8 mouse cellular contexts compared by ENCODE assay signal in the genomic region with DNA sequence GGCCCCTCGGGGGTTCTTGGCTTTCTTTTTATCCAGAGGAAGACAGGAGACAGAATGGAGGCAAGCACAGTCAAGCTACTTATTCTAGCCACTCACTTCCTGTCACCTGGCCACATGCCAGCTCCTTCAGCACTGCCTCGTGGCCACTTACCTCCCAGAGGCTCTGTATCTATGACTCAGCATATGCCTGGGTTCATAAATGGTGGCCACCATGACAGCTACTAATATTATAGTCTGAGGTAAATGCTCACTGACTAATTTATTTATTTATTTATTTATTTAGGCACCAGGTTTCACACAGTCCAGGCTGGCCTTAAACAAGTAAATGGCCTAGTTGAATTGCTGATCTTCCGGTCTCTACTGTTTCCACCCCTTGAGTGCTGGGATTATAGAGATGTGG. TPM values are rescaled to one million over a fixed set of nuclear protein-coding genes. Genes with fewer than 3 reads are reported as not detected.
DNase-seq lines count a peak whose midpoint lies in the region; ATAC-seq and TF ChIP-seq lines count a peak whose summit lies in the region.

No protein-coding gene starts in this region.

- H3K4me2 ChIP-seq in embryonic facial prominence, embryonic 12.5 days (replicated peaks) = no peak overlapping the region

- H3K9me3 ChIP-seq in embryonic facial prominence, embryonic 12.5 days = no peaks in the 10 kb centered on the region

- peak; percentile 19 for DNase-seq in kidney, adult 18-20 months
- no peak for DNase-seq in kidney, adult 11 months
- peak; percentile 33 for DNase-seq in MEL-GATA-1-ER (ENCODE audit: extremely low read depth, low read depth)
- DNase-seq in kidney, postnatal 14 days = peak; percentile 42
- no peak for DNase-seq in embryo, embryonic 10 days (ENCODE audit: low spot score)
- no peak for DNase-seq in thymus, postnatal 0 days (ENCODE audit: low spot score)
- DNase-seq in layer of hippocampus, adult 2 months (ENCODE audit: low spot score in 2 of 2) = no peak

- no peak for TF ChIP-seq CTCF in layer of hippocampus, adult 2 months (conservative IDR thresholded peaks at IDR 0.05)

- WGBS in embryonic facial prominence, embryonic 12.5 days = 65% methylated on average over 3 of the region's 3 CpGs

- no peak overlapping the region for H3K27ac ChIP-seq in embryonic facial prominence, embryonic 12.5 days
- no peak overlapping the region for H3K27ac ChIP-seq in layer of hippocampus, adult 2 months

- no peaks in the 10 kb centered on the region for H3K27me3 ChIP-seq in embryonic facial prominence, embryonic 12.5 days

- peaks cover 55% of the 10 kb centered on the region for H3K36me3 ChIP-seq in embryonic facial prominence, embryonic 12.5 days

- H3K4me1 ChIP-seq in embryonic facial prominence, embryonic 12.5 days = no peaks in the 10 kb centered on the region

- 0 out of 2 replicates have a peak, but pooled peaks have one; percentile 52 for ATAC-seq in embryonic facial prominence, embryonic 12.5 days (ENCODE audit: insufficient number of reproducible peaks, insufficient read depth, low FRiP score, low TSS enrichment)

- H3K9ac ChIP-seq in embryonic facial prominence, embryonic 12.5 days = no peak overlapping the region

- no peak overlapping the region for H3K4me3 ChIP-seq in embryonic facial prominence, embryonic 12.5 days
- H3K4me3 ChIP-seq in layer of hippocampus, adult 2 months = no peak overlapping the region

RNA-seq across cellular contexts. Expression of a gene that starts 35.0 kb away (rescaled TPM):
- 110 and 115 TPM in 2 replicates for polyA plus RNA-seq in embryonic facial prominence, embryonic 12.5 days (2016; fragmentation: Nextera tagmentation; extraction: Ambion mirVana)
- polyA plus RNA-seq in thymus, postnatal 0 days (2015; fragmentation: Nextera tagmentation; extraction: Ambion mirVana) = 132 and 133 TPM in 2 replicates
- total RNA-seq in layer of hippocampus, adult 2 months (2021) = 100 to 1,000 TPM; 196 to 205 TPM

RNA-seq across cellular contexts. Expression of a gene that starts 58.5 kb away (rescaled TPM):
- 69.6 and 93.9 TPM in 2 replicates for polyA plus RNA-seq in embryonic facial prominence, embryonic 12.5 days (2016; fragmentation: Nextera tagmentation; extraction: Ambion mirVana)
- polyA plus RNA-seq in thymus, postnatal 0 days (2015; fragmentation: Nextera tagmentation; extraction: Ambion mirVana) = 15.3 and 20.8 TPM in 2 replicates
- total RNA-seq in layer of hippocampus, adult 2 months (2021) = 1 to 10 TPM in 1 of 2 experiments, under 1 TPM in 1; 0.71 to 1.1 TPM

Comparison
In these comparisons a context has a peak if more than half of its experiments do, and no peak if none do; other contexts are left out.
1. DNase-seq: peak in kidney, adult 18-20 months (single experiment), MEL-GATA-1-ER (single experiment) and kidney, postnatal 14 days (single experiment); none in kidney, adult 11 months (single experiment), embryo, embryonic 10 days (single experiment), thymus, postnatal 0 days (single experiment) and layer of hippocampus, adult 2 months (0 of 2).